Mouse (Mus musculus) frontal cortex, adult (tissue): ENCODE results near the gene Phf10.
"Not testable (repeated sequence)": the region's sequence is repeated elsewhere in the genome, so short reads cannot be mapped to it uniquely, and the experiment has no call there.

Source experiments
- ATAC-seq: cut with Nextera tagmentation; 2 replicates; pipeline ENCODE4 v1.9.2; 2017; ENCODE audit warnings: mild to moderate bottlenecking, moderate library complexity, mixed read lengths; ENCODE audit not compliant: low TSS enrichment

Phf10 gene

DNA sequence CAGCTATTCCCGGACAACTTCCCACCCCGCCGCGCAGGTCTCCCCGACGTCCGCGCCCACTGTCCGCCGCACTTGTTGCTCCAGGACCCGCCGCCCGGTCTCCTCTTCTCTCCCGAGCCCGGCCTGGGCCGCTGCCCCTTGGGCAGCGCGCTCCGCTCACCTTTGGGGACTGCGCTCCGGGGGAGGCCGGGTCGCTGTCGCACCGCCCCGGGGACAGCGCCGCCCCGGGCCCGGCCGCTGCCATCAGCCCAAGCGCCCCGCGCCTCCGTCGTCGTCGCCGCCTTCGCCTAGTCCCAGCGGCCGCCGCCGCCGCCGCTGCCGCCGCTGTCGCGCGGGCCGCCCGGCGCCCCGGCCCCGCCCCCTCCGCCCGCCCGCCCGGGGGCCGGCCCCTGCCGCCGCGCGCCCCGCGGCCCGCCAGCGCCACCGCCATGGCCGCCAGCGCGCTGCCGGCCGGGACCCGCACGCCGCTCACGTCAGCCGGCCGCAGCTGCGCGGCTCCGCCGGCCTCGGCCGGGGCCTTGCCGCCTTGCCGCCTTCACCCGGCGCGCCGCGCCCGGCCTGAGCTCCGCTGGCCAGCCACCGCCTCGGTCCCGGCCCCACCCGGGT is at the start of gene Phf10:
TSS of gene Phf10 (minus strand) at position 323 of the 606 bp plus-strand sequence.
- peak; percentile 80 for ATAC-seq

DNA sequence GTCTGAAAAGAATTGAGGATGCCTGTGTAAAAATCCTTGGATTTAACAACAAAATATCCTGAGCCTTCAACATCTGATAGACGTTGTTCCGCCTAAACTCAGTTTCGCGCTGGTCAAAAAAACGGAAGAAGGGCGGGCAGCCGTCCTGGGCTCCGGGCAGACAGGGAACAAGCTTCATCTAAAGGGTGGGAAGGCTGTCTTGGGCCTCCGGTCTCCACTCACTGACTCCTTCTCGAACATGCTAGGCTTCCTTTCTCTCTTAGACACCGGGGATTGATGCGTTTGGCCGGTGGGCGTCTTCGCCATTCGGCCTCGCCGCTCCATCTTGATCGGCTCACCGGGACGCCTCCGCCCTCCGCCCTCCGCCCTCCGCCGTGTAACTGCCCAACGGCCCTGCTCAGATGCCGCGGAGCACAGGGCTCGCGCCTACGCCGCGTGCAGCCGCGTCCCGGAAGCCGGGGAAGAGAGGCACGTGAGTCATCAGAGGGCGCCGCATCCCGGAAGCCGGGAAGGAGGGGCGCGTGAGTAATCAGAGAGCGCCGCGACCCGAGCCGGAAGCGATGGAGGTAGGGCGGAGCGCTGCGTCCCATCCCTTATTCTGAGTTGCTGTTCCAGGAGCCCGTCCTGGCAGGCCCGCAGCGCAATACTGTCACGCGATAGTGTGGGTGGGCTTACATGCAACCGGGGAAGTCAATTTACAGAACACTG is 48.8 kb upstream of the Phf10 start, which contains the start of gene Gm3435:
TSS of gene Gm3435 (plus strand) at position 471 of the 708 bp plus-strand sequence.
- peak; percentile 94 for ATAC-seq

DNA sequence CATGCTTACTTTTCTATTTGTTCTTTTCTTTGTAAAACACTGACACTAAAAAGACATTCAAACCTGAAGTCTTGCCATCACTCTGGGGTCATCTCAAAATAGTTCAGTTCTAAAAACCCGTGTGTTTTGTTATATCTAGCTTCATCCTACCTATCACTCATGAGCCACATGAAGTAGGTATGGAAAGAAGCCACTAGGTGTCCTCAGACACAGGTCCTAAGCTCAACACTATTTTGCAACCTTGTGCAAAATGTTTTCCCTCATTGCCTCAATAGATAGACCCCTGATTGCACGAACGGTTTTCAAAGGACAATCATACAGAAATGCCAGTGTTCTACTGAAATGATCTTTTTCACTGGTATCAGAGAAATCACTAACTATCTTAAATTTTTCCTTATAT is 48.0 kb upstream of the Phf10 start:
- ATAC-seq: not testable (repeated sequence)

DNA sequence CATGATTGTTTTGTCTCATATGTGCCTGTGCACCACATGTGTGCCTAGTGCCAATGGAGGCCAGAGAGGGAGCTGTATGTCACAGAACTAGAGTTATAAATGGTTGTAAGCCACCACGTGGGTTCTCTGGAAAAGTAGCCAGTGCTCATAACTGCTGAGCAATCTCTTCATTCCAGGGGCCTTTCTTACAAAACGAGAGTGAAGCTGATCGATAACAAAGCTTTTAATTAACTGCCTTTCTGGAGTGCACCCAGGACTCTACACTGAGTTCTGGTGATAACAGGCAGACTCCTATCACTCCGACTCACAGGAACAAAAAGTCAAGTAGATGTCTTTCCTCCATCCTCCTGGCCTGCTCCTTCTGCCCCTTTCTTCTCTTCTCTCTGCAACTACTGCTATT is 39.0 kb upstream of the Phf10 start:
- ATAC-seq: not testable (repeated sequence)

DNA sequence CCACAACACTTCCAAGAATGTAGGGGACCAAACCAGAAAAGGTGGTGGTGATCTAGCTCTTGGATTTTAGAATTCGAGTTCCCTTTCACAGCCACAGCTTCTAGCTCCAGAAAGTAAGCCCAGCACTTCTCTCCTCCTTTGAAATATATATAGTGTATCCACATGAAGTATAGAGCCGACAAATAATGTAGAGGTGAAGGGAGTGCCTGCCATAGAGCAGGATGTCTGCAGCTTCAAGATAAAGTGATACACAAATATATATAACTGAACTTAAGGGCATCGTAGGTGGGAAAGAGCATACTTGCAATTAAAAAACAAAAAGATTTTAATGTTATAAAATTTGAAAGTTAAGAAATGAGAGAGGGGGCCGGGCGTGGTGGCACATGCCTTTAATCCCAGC is 33.1 kb upstream of the Phf10 start:
- ATAC-seq: not testable (repeated sequence)

DNA sequence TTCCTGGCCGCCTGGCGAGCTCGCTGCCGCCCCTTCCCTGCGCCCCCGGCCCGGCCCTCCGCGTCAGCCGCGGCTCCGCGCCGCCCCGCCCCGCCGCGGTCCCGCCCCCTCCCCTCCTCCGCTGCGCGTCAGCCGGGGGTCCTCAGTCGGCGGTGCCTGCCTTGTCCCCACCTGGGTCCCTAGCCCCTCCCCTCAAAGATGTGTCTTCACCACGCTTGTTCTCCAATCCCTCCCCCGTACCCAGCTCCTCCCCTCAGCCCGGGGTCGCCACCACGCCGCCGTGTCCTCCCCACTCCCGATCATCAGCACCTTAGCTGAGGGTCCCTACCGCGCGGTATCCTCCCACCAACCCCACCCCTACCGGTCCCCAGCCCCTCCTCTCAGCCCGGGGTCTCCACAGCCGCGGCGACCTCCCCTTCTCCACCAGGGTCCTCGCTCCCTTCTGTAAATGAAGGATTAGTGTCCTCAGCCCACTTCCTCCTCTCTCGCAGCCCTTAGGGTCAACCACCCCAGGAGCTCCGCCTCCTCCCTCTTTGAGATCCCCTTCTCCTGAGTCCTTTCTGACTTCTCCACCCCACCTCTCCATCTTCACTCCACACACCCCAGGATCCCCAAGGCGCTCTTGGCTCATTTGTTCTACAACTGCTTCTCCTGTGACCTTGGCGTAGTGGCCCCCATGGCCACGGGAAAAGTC is 32.2 kb upstream of the Phf10 start:
- ATAC-seq: peak; percentile 47

DNA sequence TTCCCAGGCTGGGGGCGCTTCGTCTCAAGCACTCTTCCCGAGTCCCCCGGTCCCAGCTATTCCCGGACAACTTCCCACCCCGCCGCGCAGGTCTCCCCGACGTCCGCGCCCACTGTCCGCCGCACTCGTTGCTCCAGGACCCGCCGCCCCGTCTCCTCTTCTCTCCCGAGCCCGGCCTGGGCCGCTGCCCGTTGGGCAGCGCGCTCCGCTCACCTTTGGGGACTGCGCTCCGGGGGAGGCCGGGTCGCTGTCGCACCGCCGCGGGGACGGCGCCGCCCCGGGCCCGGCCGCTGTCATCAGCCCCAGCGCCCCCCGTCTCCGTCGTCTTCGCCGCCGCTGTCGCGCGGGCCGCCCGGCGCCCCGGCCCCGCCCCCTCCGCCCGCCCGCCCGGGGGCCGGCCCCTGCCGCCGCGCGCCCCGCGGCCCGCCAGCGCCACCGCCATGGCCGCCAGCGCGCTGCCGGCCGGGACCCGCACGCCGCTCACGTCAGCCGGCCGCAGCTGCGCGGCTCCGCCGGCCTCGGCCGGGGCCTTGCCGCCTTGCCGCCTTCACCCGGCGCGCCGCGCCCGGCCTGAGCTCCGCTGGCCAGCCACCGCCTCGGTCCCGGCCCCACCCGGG is 31.6 kb upstream of the Phf10 start:
- ATAC-seq: peak; percentile 69

DNA sequence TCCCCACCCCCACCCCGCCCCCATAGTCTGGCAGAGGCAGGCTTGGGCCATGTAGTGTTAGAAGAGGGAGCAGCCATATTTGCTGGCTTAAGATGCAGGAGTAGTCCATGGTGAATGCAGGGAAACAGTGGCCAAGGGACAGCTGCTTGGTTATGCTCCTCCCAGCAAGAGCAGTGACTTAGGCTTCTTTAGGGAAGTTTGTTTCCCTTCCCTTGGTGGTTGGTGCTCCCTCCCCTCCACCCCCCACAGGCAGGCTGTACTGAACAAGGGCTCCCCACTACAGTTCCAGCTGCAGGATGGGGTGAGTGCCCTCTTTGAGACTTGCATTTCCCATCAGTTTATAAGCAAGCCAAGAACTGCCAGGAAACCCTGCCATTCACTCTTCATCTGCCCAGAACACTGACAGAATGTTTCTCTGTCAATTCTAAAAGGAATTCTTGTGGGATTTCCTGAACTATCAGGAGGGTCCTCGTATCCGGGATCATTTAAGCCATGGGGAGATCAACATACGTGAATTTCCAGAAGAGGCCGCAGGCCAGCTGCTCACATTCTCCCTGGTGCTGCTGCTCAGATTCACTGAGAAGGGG is 29.1 kb upstream of the Phf10 start:
- ATAC-seq: not testable (repeated sequence)

DNA sequence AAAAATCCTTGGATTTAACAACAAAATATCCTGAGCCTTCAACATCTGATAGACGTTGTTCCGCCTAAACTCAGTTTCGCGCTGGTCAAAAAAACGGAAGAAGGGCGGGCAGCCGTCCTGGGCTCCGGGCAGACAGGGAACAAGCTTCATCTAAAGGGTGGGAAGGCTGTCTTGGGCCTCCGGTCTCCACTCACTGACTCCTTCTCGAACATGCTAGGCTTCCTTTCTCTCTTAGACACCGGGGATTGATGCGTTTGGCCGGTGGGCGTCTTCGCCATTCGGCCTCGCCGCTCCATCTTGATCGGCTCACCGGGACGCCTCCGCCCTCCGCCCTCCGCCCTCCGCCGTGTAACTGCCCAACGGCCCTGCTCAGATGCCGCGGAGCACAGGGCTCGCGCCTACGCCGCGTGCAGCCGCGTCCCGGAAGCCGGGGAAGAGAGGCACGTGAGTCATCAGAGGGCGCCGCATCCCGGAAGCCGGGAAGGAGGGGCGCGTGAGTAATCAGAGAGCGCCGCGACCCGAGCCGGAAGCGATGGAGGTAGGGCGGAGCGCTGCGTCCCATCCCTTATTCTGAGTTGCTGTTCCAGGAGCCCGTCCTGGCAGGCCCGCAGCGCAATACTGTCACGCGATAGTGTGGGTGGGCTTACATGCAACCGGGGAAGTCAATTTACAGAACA is 17.4 kb upstream of the Phf10 start, which contains the start of the genes 9030025P20Rik and Gm3417:
TSS of gene 9030025P20Rik (plus strand) at position 107 of the 677 bp plus-strand sequence.
TSS of gene Gm3417 (minus strand) at position 429 of the 677 bp plus-strand sequence.
- ATAC-seq: peak; percentile 94

DNA sequence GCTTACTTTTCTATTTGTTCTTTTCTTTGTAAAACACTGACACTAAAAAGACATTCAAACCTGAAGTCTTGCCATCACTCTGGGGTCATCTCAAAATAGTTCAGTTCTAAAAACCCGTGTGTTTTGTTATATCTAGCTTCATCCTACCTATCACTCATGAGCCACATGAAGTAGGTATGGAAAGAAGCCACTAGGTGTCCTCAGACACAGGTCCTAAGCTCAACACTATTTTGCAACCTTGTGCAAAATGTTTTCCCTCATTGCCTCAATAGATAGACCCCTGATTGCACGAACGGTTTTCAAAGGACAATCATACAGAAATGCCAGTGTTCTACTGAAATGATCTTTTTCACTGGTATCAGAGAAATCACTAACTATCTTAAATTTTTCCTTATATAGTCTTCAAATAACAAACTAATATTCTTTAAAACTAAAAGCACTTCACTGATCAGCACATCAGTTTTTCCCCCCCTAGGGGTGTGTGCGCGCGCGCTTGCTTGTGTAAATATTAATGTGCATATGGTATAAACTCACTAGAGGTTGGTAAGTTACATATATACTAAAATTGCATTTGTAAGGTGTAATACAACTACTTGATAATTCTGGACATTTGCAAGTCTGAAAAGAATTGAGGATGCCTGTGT is 16.8 kb upstream of the Phf10 start:
- ATAC-seq: not testable (repeated sequence)

DNA sequence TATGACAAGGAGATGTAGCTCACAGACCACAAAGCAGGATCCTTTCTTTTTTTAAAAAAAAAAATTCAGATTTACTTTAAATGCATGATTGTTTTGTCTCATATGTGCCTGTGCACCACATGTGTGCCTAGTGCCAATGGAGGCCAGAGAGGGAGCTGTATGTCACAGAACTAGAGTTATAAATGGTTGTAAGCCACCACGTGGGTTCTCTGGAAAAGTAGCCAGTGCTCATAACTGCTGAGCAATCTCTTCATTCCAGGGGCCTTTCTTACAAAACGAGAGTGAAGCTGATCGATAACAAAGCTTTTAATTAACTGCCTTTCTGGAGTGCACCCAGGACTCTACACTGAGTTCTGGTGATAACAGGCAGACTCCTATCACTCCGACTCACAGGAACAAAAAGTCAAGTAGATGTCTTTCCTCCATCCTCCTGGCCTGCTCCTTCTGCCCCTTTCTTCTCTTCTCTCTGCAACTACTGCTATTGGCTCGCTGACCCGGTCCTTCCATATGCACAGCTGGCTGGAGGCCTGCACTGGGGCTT is 7.4 kb upstream of the Phf10 start:
- not testable (repeated sequence) for ATAC-seq

DNA sequence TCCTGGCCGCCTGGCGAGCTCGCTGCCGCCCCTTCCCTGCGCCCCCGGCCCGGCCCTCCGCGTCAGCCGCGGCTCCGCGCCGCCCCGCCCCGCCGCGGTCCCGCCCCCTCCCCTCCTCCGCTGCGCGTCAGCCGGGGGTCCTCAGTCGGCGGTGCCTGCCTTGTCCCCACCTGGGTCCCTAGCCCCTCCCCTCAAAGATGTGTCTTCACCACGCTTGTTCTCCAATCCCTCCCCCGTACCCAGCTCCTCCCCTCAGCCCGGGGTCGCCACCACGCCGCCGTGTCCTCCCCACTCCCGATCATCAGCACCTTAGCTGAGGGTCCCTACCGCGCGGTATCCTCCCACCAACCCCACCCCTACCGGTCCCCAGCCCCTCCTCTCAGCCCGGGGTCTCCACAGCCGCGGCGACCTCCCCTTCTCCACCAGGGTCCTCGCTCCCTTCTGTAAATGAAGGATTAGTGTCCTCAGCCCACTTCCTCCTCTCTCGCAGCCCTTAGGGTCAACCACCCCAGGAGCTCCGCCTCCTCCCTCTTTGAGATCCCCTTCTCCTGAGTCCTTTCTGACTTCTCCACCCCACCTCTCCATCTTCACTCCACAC is 583 bp upstream of the Phf10 start:
- ATAC-seq: peak; percentile 8

DNA sequence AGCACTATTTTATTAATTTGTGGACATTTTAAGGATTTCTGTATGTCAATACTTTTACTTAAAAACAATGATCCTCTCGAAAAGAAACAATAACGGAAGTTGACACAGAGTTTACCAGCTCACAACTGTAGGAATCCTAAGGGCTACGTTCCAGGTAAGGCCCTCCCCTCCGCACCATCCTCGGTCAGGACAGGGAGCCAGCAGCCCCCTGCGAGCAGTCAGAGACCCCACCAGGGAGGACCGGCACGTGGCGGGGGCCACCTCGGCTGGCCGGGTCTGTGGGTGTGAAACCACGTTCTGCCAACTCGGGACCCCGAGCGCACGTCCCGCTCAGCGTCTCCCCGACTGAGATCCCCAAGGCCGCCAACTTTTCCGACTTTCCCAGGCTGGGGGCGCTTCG is 553 bp downstream of the Phf10 start:
- ATAC-seq: no peak; the same call in 1 of the 2 replicates

DNA sequence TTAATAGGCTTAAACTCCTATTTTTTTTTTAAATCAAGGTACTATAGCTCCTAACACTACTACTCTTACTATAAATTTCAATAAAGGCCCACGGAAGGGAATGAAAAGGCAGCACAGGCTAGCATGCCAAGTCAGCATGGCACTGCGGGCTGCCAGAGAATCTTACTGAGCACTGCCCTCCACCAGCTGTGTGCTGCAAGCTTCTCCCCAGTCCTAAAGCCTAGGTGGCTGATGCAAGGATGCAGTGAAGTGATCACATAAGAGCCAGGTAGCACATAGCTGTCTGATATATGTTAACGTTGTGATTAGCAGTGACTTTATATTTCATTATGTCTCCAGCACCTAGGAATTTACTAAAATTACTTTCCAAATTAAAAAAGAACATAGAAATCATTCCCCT is 1.1 kb downstream of the Phf10 start:
- no peak for ATAC-seq

DNA sequence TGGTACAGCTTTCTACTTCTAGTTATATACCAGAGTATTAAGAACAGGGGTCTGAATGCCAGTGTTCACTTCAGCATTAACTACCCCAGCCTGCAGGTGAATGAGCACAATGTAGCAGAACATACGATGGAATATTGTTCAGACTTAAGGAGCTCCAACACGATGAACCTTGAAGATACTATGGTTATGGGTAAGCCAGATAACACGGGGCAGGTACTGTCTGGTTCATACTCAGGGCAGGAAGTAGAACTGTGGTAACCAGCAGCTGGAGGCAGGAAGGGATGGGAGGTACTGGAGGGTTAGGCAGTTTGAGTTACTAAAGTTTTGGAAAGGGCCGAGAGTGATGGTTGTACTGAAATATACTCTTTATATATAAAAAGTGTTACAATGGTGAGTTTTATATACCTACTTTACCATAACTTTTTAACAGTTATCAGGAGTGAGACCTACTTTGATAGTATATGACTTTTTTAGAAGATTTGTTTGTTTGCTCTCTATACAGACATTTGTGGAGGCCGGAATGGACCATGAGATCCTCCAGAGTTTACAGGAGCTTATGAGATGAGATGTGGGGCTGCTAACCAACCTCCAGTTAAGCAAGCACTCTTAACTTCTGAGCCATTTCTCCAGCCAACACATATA is 2.3 kb downstream of the Phf10 start:
- no peak for ATAC-seq

DNA sequence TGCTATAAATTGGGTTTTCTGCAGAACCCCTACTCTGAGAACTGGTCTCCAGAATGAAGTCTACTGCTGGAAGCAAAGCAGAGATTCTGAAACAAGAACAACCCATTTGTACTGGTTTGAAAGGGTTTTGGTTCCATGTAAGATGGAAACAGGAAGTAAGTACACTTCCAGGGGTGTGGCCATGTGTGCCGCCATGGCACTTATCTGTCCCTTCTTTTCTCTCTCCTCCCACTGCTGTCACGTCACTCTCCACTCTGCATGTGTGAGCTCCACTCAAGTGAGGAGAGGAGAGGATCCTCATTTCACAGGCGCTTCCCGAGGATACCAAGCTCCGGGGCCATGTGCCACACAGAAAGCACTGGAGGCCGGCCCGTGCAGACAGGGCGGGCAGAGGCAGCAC is 7.6 kb downstream of the Phf10 start:
- no peak for ATAC-seq

DNA sequence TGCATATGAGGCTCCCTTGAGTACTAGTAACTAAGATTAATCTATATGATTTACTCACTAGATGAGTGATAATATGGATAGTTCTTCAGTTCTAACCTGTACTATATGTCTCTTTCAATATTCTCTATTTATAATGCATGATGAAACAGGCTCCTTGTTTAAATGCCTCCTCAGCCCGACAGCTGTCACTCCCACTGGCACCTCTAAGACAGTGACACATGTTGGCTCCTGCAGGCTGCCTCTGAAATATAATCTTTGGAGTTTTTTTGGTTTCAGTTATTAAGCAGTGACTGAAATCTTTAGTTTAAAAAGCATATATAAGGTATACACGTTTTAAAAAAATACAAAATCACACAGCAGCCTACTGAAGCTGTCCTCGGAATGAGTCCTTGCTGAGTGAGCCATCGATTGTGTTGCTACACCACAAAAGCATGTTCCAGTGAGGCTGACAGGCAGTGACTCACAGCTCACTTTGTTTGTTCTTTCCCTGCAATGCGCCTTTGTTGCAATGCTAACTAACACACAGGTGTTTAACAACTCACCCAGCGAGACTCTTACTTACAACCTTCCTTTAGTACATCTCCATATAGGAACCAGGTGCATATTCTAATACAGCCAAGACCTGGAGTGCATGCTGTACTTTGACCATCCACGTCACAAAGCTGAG is 11.8 kb downstream of the Phf10 start:
- ATAC-seq: no peak

DNA sequence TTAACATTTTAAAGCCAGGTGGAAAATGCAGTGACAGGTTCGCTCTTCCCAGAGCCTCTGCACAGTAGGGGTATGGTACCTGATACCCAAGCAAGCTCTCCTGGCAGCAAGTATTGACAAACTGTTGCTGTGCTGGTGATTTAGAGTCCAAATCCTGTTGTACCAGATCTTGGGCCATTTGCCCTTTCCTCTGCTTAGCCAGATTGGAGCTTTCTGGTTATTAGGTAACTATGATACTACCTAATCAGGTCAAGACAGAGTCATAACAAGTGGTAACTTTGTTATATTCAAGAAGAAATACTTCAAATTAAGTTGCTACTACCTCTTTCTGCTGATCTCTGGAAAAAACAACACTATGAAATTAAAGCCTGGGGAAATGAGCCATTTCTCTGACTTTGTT is 16.5 kb downstream of the Phf10 start:
- ATAC-seq: no peak

DNA sequence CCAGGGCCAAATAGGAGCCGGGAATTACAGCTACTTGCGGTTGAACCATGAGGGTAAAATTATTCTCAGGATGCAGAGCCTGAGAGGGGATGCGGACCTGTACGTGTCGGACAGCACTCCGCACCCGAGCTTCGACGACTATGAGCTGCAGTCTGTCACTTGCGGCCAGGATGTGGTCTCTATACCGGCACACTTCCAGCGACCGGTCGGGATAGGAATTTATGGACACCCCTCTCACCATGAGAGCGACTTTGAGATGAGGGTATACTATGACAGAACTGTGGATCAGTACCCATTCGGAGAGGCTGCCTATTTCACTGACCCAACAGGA is 17.4 kb downstream of the Phf10 start:
- no peak for ATAC-seq
